ENCODE assay signal across 22 mouse cellular contexts in genomic region chr2:150991050-150991449, GRCm38 (mm10). TPM values are rescaled to one million over a fixed set of nuclear protein-coding genes. Genes with fewer than 3 reads are reported as not detected.
DNase-seq lines count a peak whose midpoint lies in the region; ATAC-seq lines count a peak whose summit lies in the region.
"Had no signal": no experiment of that assay in that cellular context is flagged by ENCODE, and none has a peak within 500 bp of the region (broad histone marks: within the 10 kb centered on the region; RNA-seq: fewer than 3 reads in every experiment).

No protein-coding gene starts in this region.

- 79% methylated on average over 4 of the region's 4 CpGs for WGBS in intestine, embryonic 14.5 days
- WGBS in intestine, embryonic 16.5 days, result 87% methylated on average over 4 of the region's 4 CpGs

- no peak overlapping the region for H3K4me3 ChIP-seq in intestine, embryonic 14.5 days (ENCODE audit: low read depth, low read length)
- no peak overlapping the region for H3K4me3 ChIP-seq in intestine, embryonic 16.5 days (ENCODE audit: low read length)
- H3K4me3 ChIP-seq: embryonic facial prominence, embryonic 12.5 days; embryonic facial prominence, embryonic 15.5 days; forebrain, embryonic 12.5 days; heart, adult 2 months; hindbrain, embryonic 12.5 days; hindbrain, embryonic 15.5 days had no signal

- no peaks in the 10 kb centered on the region for H3K27me3 ChIP-seq in intestine, embryonic 14.5 days (replicated peaks; ENCODE audit: control insufficient read depth, insufficient read depth, low read length)
- H3K27me3 ChIP-seq in intestine, embryonic 16.5 days (replicated peaks; ENCODE audit: control insufficient read depth, insufficient read depth, low read length), result no peaks in the 10 kb centered on the region
- H3K27me3 ChIP-seq: embryonic facial prominence, embryonic 12.5 days; embryonic facial prominence, embryonic 15.5 days; forebrain, embryonic 12.5 days; hindbrain, embryonic 12.5 days; hindbrain, embryonic 15.5 days had no signal

- no peaks in the 10 kb centered on the region for H3K36me3 ChIP-seq in intestine, embryonic 14.5 days (ENCODE audit: control insufficient read depth, insufficient read depth, low read length)
- no peaks in the 10 kb centered on the region for H3K36me3 ChIP-seq in intestine, embryonic 16.5 days (ENCODE audit: control insufficient read depth, insufficient read depth, low read length)
- H3K36me3 ChIP-seq: embryonic facial prominence, embryonic 12.5 days; embryonic facial prominence, embryonic 15.5 days; forebrain, embryonic 12.5 days; hindbrain, embryonic 12.5 days; hindbrain, embryonic 15.5 days had no signal

- intact Hi-C loops in heart, postnatal 36 days (cut with DNase I), result no loop called here

- no peak for ATAC-seq in intestine, embryonic 14.5 days (replicated peaks; ENCODE audit: low FRiP score, low TSS enrichment, low read depth)
- ATAC-seq in intestine, embryonic 16.5 days, result no peak
- ATAC-seq: CD4-positive, CD25-positive, alpha-beta regulatory T cell, adult 4 months; forebrain, embryonic 16.5 days; intestine, postnatal 0 days had no signal

- no peak overlapping the region for H3K9ac ChIP-seq in intestine, embryonic 14.5 days (ENCODE audit: low read length)
- H3K9ac ChIP-seq in intestine, embryonic 16.5 days (ENCODE audit: low read depth, low read length), result no peak overlapping the region
- H3K9ac ChIP-seq: embryonic facial prominence, embryonic 12.5 days; embryonic facial prominence, embryonic 15.5 days; forebrain, embryonic 12.5 days; hindbrain, embryonic 12.5 days; hindbrain, embryonic 15.5 days had no signal

- H3K4me2 ChIP-seq in intestine, embryonic 14.5 days (ENCODE audit: low read length), result no peak overlapping the region
- no peak overlapping the region for H3K4me2 ChIP-seq in intestine, embryonic 16.5 days (ENCODE audit: low read depth, low read length)
- H3K4me2 ChIP-seq: embryonic facial prominence, embryonic 12.5 days; embryonic facial prominence, embryonic 15.5 days; forebrain, embryonic 12.5 days; heart, embryonic 11.5 days; hindbrain, embryonic 12.5 days; hindbrain, embryonic 15.5 days had no signal

- no peaks in the 10 kb centered on the region for H3K4me1 ChIP-seq in intestine, embryonic 14.5 days (replicated peaks; ENCODE audit: control insufficient read depth, insufficient read depth, low read length)
- H3K4me1 ChIP-seq in intestine, embryonic 16.5 days (ENCODE audit: control insufficient read depth, insufficient read depth, low read length), result no peaks in the 10 kb centered on the region
- H3K4me1 ChIP-seq: embryonic facial prominence, embryonic 12.5 days; embryonic facial prominence, embryonic 15.5 days; forebrain, embryonic 12.5 days; hindbrain, embryonic 12.5 days; hindbrain, embryonic 15.5 days had no signal

- no peak overlapping the region for H3K27ac ChIP-seq in intestine, embryonic 14.5 days (ENCODE audit: low read depth)
- H3K27ac ChIP-seq in intestine, embryonic 16.5 days (ENCODE audit: low read length), result no peak overlapping the region
- H3K27ac ChIP-seq: embryonic facial prominence, embryonic 12.5 days; embryonic facial prominence, embryonic 15.5 days; forebrain, embryonic 12.5 days; heart, adult 2 months; hindbrain, embryonic 12.5 days; hindbrain, embryonic 15.5 days had no signal

- no peaks in the 10 kb centered on the region for H3K9me3 ChIP-seq in intestine, embryonic 14.5 days (ENCODE audit: control insufficient read depth, low read length)
- H3K9me3 ChIP-seq in intestine, embryonic 16.5 days (ENCODE audit: control insufficient read depth, low read length), result no peaks in the 10 kb centered on the region
- H3K9me3 ChIP-seq: embryonic facial prominence, embryonic 12.5 days; embryonic facial prominence, embryonic 15.5 days; hindbrain, embryonic 12.5 days; hindbrain, embryonic 15.5 days had no signal

- peak; percentile 61 for DNase-seq in heart, adult 11 months
- DNase-seq in heart, postnatal 36 days, result no peak
- peak; percentile 32 for DNase-seq in intestine, embryonic 14.5 days (ENCODE audit: low spot score)
- DNase-seq in right cerebral cortex, postnatal 25 days, result peak; percentile 2
- no peak for DNase-seq in right cerebral cortex, adult 2 months (ENCODE audit: low spot score in 2 of 2)
- DNase-seq in urinary bladder, adult 18-20 months (ENCODE audit: low spot score in 2 of 2), result no peak
- DNase-seq: cerebellum, adult 11 months; cerebellum, adult 2 months; cerebellum, adult 9-11 months; cerebellum, postnatal 25 days; gastrocnemius, postnatal 25 days; heart, adult 2 months had no signal

RNA-seq across cellular contexts. Expression of gene Ninl, which starts 48.1 kb away (rescaled TPM):
- 1 to 10 TPM; 1.4 to 1.7 TPM for total RNA-seq in heart, postnatal 36 days (2021)
- 10.7 and 11.7 TPM in 2 replicates for polyA plus RNA-seq in intestine, embryonic 14.5 days (2014; fragmentation: Nextera tagmentation; extraction: Ambion mirVana)
- polyA plus RNA-seq in intestine, embryonic 16.5 days (2015; fragmentation: Nextera tagmentation; extraction: Ambion mirVana), result 4.9 and 5.3 TPM in 2 replicates

RNA-seq across cellular contexts. Expression of gene Nanp, which starts 48.1 kb away (rescaled TPM):
- 1 to 10 TPM; 1.6 to 2.3 TPM for total RNA-seq in heart, postnatal 36 days (2021)
- polyA plus RNA-seq in intestine, embryonic 14.5 days (2014; fragmentation: Nextera tagmentation; extraction: Ambion mirVana), result 51.4 and 54.9 TPM in 2 replicates
- polyA plus RNA-seq in intestine, embryonic 16.5 days (2015; fragmentation: Nextera tagmentation; extraction: Ambion mirVana), result 50.9 and 53.9 TPM in 2 replicates

Comparison
In these comparisons a context has a peak if more than half of its experiments do, and no peak if none do; other contexts are left out.
1. DNase-seq: peak in heart, adult 11 months (single experiment), intestine, embryonic 14.5 days (single experiment) and right cerebral cortex, postnatal 25 days (single experiment); none in heart, postnatal 36 days (0 of 2), right cerebral cortex, adult 2 months (0 of 2) and urinary bladder, adult 18-20 months (0 of 2).